Mouse (Mus musculus) lung, postnatal 0 days (tissue): ENCODE measurements around the gene Cox6a2. TPM values are rescaled to one million over a fixed set of nuclear protein-coding genes. Genes with fewer than 3 reads are reported as not detected.

Experiments used
- ATAC-seq: fragments of 200-750 bp; cut with Nextera tagmentation; 2 replicates; pipeline ENCODE4 v1.8.0; 2017; ENCODE audit warnings: moderate library complexity
- DNase-seq: peaks from one replicate; pipeline ENCODE4 v3.0.0-alpha.2; 2016; ENCODE audit warnings: low spot score
- H3K27ac ChIP-seq: fragments of 300-500 bp; sonication (generic); 2 replicates; pipeline ENCODE4 v1.5.1; 2014; ENCODE audit warnings: antibody characterized with exemption, mild to moderate bottlenecking, low read length, mixed read lengths
- H3K27me3 ChIP-seq: fragments of 300-500 bp; sonication (generic); replicated peaks from 2 replicates; pipeline ENCODE4 v1.6.1; 2014; ENCODE audit warnings: low read length, mixed read lengths; ENCODE audit not compliant: insufficient read depth
- H3K36me3 ChIP-seq: fragments of 300-500 bp; sonication (generic); 2 replicates; pipeline ENCODE4 v1.6.1; 2014; ENCODE audit warnings: low read length, mixed read lengths; ENCODE audit not compliant: insufficient read depth
- H3K4me1 ChIP-seq: fragments of 300-500 bp; sonication (generic); 2 replicates; pipeline ENCODE4 v1.6.1; 2014; ENCODE audit warnings: antibody characterized with exemption, low read depth, low read length, mixed read lengths; ENCODE audit not compliant: insufficient read depth
- H3K4me2 ChIP-seq: fragments of 300-500 bp; sonication (generic); replicated peaks from 2 replicates; pipeline ENCODE4 v1.6.1; 2014; ENCODE audit warnings: low read depth, mild to moderate bottlenecking, low read length, moderate library complexity, mixed read lengths
- H3K4me3 ChIP-seq: fragments of 300-500 bp; sonication (generic); 2 replicates; pipeline ENCODE4 v1.5.1; 2014; ENCODE audit warnings: low read depth, low read length
- H3K9ac ChIP-seq: fragments of 300-500 bp; sonication (generic); replicated peaks from 2 replicates; pipeline ENCODE4 v1.6.1; 2014; ENCODE audit warnings: low read depth, mild to moderate bottlenecking
- H3K9me3 ChIP-seq: fragments of 300-500 bp; sonication (generic); 2 replicates; pipeline ENCODE4 v1.6.1; 2016; ENCODE audit warnings: low read length, mixed read lengths
- CTCF ChIP-seq: IDR thresholded peaks from 2 replicates; pipeline ENCODE4 v1.5.1; 2016; ENCODE audit warnings: antibody characterized with exemption, mild to moderate bottlenecking
- EP300 ChIP-seq: IDR thresholded peaks from 2 replicates; pipeline ENCODE4 v1.6.1; 2016; ENCODE audit warnings: antibody characterized with exemption, mild to moderate bottlenecking, control low read depth
- WGBS: fragments of 180-500 bp; shearing (Covaris S2); extraction: QIAGEN DNeasy Blood & Tissue Kit; methylation state at CpG from one replicate; pipeline ENCODE4 v1.1.7; 2014; 5-methylcytosine and 5-hydroxymethylcytosine counted together
- polyA plus RNA-seq: library from polyadenylated mRNA; unstranded; fragments of >200 nt; fragmentation: Nextera tagmentation; extraction: Ambion mirVana; gene quantifications from 2 replicates; pipeline ENCODE4 v1.2.1, GENCODE M21; 2015

Gene Cox6a2
- polyA plus RNA-seq, 1 experiment from 2014 or later: 27.8 TPM

DNA sequence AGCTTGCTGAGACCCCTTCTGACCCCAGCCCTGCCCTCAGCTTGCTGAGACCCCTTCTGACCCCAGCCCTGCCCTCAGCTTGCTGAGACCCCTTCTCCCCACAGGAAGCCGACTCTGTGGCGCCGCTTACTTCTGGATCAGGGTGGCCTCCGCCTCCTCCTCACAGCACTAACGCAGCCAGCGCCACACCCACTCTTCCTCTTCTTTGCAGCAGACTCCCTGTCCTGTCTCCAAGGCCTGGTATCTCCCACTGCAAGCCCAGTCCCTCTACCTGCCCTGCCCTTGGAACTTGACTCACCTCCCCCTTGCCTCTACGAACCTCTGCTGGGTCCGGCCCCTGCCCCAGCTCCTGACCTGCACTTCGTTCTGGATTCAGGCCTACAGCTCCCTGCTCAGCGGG lies 37.7 kb upstream of the Cox6a2 start:
- Histone ChIP-seq H3K27me3 (no peaks in the 10 kb centered on the region), H3K4me3 (no peak overlapping the region), H3K27ac (no peak overlapping the region), H3K4me2 (no peak overlapping the region), H3K9ac (no peak overlapping the region), H3K9me3 (no peaks in the 10 kb centered on the region), H3K36me3 (peaks cover 10% of the 10 kb centered on the region), H3K4me1 (peaks cover 6% of the 10 kb centered on the region; the same call in 1 of the 2 replicates)
- DNase-seq (no peak), ATAC-seq (no peak)
- TF ChIP-seq EP300 (no peak), CTCF (no peak)
- WGBS: 77% methylated on average over 10 of the region's 10 CpGs

DNA sequence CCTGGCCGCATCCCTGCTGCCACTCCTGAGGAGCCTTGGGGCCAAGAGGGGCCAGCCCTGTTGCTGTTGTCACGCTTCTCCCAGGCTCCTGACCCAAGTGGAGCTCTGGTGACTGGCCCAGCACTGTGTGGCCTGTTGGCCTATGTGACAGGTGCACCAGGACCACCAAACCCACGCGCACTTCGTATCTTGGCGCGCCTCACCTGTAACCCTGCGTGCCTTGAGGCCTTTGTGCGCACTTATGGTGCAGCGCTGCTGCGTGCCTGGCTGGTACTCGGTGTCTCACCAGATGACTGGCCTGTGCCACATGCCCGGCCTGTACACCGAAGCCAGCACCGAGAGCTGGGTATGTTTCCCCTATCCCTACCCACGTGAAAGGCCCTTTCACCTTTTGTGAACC lies 36.1 kb upstream of the Cox6a2 start:
- H3K27me3 ChIP-seq: no peaks in the 10 kb centered on the region
- no peak overlapping the region for H3K4me2 ChIP-seq
- H3K27ac ChIP-seq: no peak overlapping the region
- no peaks in the 10 kb centered on the region; the same call in 1 of the 2 replicates for H3K4me1 ChIP-seq
- no peak overlapping the region for H3K4me3 ChIP-seq
- WGBS: 94% methylated on average over 16 of the region's 16 CpGs
- TF ChIP-seq EP300: no peak
- no peak for TF ChIP-seq CTCF
- no peaks in the 10 kb centered on the region for H3K9me3 ChIP-seq
- no peak for DNase-seq
- H3K9ac ChIP-seq: no peak overlapping the region
- H3K36me3 ChIP-seq: peaks cover 9% of the 10 kb centered on the region; the same call in 1 of the 2 replicates
- no peak for ATAC-seq

DNA sequence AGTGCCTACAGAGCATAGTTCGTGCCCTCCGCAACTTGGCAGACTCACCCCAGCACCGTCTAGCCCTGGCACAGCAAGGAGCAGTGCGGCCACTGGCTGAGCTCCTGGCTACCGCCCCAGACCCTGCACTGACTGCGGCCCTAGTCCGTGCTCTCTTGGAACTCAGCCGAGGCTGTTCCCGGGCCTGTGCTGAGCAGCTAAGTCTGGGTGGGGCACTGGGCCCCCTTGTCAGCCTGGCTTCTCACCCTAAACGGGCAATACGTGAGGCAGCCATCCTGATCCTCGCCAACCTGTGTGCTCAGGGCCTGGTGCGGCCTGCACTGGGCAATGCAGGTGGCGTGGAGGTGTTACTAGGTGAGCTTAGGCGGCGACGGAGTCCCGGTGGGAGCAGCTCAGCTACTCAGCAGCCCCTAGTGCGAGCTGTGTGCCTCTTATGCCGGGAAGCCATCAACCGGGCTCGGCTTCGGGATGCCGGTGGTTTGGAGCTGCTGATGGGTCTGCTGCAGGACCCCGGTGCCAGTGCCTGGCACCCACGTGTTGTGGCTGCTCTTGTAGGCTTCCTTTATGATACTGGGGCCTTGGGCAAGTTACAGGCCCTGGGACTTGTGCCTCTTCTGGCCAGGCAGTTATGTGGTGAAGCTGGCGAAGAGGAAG lies 34.1 kb upstream of the Cox6a2 start:
- Histone ChIP-seq H3K36me3 (peaks cover 9% of the 10 kb centered on the region; the same call in 1 of the 2 replicates), H3K4me3 (no peak overlapping the region), H3K27ac (no peak overlapping the region), H3K4me2 (no peak overlapping the region), H3K9me3 (no peaks in the 10 kb centered on the region), H3K27me3 (no peaks in the 10 kb centered on the region), H3K4me1 (peaks cover 3% of the 10 kb centered on the region; the same call in 1 of the 2 replicates), H3K9ac (no peak overlapping the region)
- WGBS: 95% methylated on average over 27 of the region's 27 CpGs
- DNase-seq (no peak), ATAC-seq (no peak)
- no peak for TF ChIP-seq CTCF
- TF ChIP-seq EP300: no peak

DNA sequence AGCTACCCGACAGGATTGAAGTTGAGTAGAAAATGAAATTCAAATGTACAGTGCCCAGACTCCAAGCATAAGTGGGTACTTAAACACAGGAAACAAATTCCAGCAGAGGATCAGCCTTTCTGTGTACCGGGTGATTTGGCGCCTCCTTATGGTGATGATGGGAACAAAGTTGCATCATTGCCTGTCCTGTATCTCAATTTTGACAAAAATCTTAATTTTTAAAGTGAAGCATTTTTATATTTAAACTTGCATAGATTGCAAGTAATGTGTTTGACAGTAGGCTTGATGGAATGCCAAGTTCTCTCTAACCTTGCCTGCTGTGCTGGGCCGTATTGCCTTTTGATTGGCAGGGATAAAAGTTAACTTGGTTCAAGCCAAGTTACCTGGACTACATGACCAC lies 32.8 kb upstream of the Cox6a2 start:
- ATAC-seq (peak; percentile 19), DNase-seq (peak; percentile 92)
- 13% methylated on average over 4 of the region's 4 CpGs for WGBS
- peaks cover 3% of the 10 kb centered on the region; the same call in 1 of the 2 replicates for H3K4me1 ChIP-seq
- H3K4me3 ChIP-seq: peak overlapping the region; percentile 82
- peak overlapping the region; percentile 74 for H3K4me2 ChIP-seq
- H3K27me3 ChIP-seq: no peaks in the 10 kb centered on the region
- TF ChIP-seq EP300 (no peak; the same call in 1 of the 2 replicates), CTCF (peak; percentile 75)
- H3K27ac ChIP-seq: peak overlapping the region; percentile 99
- no peak overlapping the region for H3K9ac ChIP-seq
- peaks cover 5% of the 10 kb centered on the region; the same call in 1 of the 2 replicates for H3K36me3 ChIP-seq
- H3K9me3 ChIP-seq: no peaks in the 10 kb centered on the region

DNA sequence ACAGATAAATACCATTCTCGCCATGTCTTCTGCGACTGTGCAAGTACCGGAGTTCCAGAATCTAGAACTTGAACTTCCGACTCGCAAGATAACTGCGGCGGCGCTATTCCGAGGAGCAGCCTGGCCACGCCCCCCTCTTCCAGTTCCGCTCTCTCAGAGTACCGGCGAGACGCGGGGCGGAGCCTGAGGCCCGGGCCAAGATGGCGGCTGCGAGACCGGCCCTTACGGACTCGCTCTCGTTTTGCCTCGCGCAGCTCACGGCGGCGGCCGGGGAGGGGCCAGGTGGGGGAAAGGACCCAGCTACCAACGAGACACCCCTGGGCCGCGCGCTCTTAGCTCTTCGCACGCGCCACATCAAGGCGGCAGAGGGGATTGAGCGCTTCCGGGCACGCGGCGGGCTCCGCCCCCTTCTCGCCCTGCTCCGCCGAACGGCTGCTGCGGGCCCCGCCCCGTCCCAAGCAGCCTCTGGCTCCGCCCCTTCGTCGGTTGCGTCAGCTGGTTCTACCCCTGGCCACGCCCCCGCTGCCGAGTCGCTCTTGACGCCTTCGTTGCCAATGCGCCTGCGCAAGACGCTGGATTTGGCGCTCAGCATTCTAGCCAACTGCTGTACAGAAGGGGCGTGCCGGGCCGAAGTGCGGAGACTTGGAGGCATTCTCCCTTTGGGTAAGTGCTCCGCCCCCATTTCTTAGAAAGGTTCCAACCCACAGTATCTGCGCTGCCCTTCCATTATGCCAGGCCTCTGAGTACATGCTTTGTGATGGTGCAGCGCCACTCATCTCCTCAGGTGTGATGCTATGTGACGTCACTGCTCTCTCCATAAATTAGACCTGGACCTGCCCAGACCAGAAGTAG lies 32.0 kb upstream of the Cox6a2 start, which contains the start of gene 9130023H24Rik:
TSS of gene 9130023H24Rik (minus strand) at position 105 of the 852 bp plus-strand sequence.
- H3K36me3 ChIP-seq: peaks cover 4% of the 10 kb centered on the region; the same call in 1 of the 2 replicates
- peaks cover 3% of the 10 kb centered on the region; the same call in 1 of the 2 replicates for H3K4me1 ChIP-seq
- no peaks in the 10 kb centered on the region for H3K27me3 ChIP-seq
- peak within 1 kb of the TSS; percentile 74 for H3K4me2 ChIP-seq
- DNase-seq (peak; percentile 100), ATAC-seq (peak; percentile 88)
- H3K9me3 ChIP-seq: no peaks in the 10 kb centered on the region
- peak within 1 kb of the TSS; percentile 76 for H3K9ac ChIP-seq
- WGBS: 1% methylated on average over 66 of the region's 72 CpGs
- TF ChIP-seq CTCF (peak; percentile 49), EP300 (no peak)
- H3K4me3 ChIP-seq: peak within 1 kb of the TSS; percentile 82
- peak within 1 kb of the TSS; percentile 99 for H3K27ac ChIP-seq

DNA sequence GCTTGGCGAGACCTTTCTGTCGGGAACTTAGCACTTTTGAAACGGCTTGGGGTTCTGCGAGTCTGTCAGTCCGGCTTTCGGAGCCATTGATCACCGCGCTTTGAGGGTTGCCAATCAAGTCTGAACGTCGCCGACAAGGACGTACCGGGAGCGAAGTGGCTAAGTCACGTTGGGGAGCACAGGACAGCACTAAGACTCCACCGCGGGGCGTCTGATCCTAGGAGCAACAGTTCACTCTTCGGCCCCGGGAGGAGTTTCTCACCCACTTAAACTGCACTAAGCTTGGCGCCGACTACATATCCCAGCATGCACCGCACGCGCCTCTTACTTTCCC lies 31.4 kb upstream of the Cox6a2 start:
- DNase-seq (no peak), ATAC-seq (no peak)
- Histone ChIP-seq H3K4me1 (peaks cover 3% of the 10 kb centered on the region; the same call in 1 of the 2 replicates), H3K9ac (peak overlapping the region; percentile 76), H3K4me3 (peak overlapping the region; percentile 82), H3K9me3 (no peaks in the 10 kb centered on the region), H3K4me2 (peak overlapping the region; percentile 74), H3K27me3 (no peaks in the 10 kb centered on the region), H3K36me3 (peaks cover 4% of the 10 kb centered on the region; the same call in 1 of the 2 replicates), H3K27ac (peak overlapping the region; percentile 99)
- TF ChIP-seq CTCF (no peak), EP300 (peak; percentile 22)
- WGBS: under 1% methylated on average over 25 of the region's 25 CpGs
